Mouse (Mus musculus) layer of hippocampus, postnatal 36 days (tissue): ENCODE results near the gene Tagln2. TPM values are rescaled to one million over a fixed set of nuclear protein-coding genes. Genes with fewer than 3 reads are reported as not detected.
A peak's percentile ranks its signal among the peaks of the same experiment; 100 is the strongest.

ENCODE experiments used
- DNase-seq, 2 experiments: peaks; one replicate each; pipeline ENCODE4 v3.0.0; 2022
- total RNA-seq, 2 experiments: library from RNA; stranded (reverse); gene quantifications; 2 replicates each; pipeline ENCODE4 v1.2.3; 2021

Gene Tagln2
- total RNA-seq, result 1 to 10 TPM; 8.7 to 9.2 TPM

DNA sequence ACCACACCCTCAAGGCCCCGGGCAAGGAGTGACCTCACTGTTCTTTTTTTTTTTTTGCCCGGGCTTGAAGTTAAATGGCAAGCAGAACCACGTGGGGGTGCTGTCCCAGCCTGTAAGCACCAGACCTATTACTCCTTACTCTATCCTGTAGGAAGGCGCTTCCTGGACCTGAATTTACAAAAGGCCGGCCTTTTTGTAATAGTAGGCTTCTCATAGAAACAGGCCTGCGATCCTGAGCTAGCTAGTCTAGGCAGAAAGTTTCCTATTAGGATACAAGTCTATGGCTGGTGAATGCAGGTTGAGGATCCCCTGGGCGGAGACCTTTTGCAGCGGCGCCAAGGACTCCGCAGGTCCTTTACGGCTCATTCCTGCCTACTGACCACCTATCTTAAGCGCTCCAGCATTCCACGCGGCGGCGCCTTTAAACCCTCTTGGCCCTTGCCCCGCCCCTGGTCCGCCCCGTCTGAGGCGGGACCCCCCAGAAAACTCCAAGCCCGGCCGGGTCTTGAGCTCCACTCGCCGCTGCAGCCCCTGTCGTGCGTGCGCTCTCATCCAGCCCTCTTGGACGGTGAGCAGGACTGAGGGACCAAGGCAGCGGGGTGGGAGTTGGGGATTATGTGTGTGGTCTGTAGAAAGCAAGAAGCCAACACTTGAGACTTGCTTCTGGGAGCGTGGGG lies at the start of gene Tagln2:
Tagln2 (plus strand) TSS at position 283 of the 677 bp plus-strand sequence.
- peak in 1 of 2 experiments; percentile 35 for DNase-seq

DNA sequence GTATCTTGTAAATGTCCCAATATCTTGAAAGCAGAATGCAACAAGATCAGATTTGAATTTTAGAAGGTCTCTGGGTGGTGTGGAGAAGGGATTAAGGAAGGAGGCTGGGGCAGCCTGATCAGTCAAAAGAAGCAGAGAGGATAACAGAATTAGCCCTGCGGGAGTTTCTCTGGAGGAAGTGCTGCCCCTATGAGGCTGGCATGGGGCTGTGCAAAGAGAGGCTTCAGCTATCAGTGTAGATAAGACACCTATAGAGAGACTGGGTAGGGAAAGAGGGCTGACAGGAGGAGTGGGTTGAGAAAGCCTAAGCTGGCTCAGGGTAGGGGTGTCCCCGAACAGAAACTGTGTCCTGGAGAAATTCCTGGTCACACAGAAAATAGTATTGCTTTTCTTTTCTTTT lies 49.6 kb upstream of the Tagln2 start:
- DNase-seq, result no peak

DNA sequence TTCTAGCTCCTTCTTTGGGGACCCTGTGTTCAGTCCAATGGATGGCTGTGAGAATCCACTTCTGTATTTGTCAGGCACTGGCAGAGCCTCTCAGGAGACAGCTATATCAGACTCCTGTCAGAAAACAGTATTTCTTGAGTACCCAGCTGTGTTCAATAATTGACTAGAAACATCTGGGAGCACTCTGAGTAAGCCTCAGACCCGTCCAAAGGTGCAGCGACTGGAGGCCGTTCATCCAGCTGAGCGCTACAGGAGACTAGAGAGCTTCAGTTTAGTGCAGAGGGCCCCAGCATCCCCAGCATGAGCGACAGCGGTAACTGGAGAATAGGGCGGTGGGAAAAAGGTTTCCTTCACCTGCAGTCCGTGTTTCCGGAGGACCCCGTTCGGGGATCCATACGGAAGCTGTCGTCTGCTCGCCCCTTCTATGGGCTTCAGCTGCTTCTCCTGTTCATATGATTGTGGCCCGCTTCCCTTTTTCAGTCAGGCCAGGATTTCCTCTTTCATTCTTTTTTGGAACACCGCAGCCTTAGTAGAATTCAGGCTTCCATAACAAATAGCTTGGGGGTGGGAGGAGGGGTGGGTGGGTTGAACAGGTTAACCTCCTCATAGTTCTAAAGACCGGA lies 48.9 kb upstream of the Tagln2 start:
- DNase-seq, result no peak

GRCm38 (mm10) chr1:172452911-172453310 lies 46.9 kb upstream of the Tagln2 start:
- no peak for DNase-seq

GRCm38 (mm10) chr1:172453810-172454209 lies 46.0 kb upstream of the Tagln2 start:
- no peak for DNase-seq

DNA sequence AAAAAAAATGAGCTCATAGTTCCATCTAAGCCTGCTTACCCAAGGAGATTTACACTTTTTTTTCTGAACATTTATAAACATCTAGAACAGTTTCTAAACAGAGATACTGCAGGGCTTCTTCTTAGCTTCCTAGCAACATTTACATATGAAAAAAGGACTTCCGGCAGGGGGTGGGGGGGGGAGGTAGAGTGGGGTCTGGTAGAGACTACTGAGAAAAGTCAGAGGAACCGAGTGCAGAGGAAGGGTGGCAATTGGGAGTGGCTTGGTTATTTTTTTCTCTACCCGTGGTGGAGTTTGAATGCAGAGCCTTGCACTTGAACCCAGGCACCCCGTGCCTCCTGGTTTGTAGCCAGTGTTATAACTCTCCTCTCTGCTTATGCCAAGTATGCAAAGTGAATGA lies 44.4 kb upstream of the Tagln2 start:
- no peak for DNase-seq

DNA sequence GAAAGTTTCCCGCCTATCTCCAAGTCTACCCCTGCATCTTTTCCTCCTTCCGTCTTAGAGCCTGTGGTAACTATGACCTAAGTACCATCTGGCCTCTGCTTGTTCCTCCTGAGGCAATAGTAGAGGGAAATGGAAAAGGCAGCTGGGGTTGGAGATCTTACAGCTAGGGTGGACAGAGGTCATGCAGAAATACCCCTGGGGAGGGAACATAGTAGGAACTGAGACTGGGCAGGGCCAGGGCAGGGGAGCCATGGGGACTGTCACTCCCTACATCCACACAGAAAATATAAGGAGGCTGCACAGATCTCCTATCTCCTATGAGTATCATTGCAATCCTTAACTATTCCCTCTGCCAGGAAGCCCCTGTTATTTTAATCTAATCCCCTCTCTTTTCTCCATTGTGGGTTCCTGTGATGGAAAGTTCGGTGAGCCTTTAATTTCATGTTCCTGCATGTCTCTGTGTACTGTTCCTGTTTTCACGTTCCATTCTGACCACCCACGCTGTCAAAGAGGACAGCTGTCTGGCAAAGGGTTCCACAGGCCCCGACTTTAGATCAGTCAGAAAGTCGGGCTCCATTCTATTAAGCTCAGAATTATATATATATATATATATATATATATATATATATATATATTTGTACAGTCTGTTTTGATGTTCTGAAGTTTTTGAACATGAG lies 43.7 kb upstream of the Tagln2 start:
- no peak for DNase-seq

DNA sequence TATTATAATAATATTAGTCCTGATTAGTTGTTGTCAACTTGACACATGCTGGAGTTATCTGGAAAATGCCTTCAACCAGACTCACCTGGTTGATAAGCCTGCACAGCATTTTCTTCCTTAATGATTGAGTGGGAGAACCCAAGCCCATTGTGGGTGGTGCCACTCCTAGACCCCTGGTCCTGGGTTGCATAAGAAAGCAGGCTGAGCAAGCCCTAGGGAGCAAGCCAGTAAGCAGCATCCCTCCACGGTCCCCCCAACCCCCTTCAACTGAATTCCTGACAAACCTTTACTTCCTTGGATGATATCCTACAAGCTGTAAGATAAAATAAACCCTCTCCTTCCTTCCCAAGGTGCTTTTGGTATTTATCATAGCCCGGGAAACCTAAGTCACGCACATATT lies 42.7 kb upstream of the Tagln2 start:
- DNase-seq, result no peak

- no peak for DNase-seq
Measured at GRCm38 (mm10) chr1:172458041-172458440, 41.8 kb upstream of the Tagln2 start.

GRCm38 (mm10) chr1:172461602-172462001 lies 38.2 kb upstream of the Tagln2 start:
- no peak for DNase-seq

- DNase-seq, result no peak
Measured at GRCm38 (mm10) chr1:172462534-172462933, 37.3 kb upstream of the Tagln2 start.

DNA sequence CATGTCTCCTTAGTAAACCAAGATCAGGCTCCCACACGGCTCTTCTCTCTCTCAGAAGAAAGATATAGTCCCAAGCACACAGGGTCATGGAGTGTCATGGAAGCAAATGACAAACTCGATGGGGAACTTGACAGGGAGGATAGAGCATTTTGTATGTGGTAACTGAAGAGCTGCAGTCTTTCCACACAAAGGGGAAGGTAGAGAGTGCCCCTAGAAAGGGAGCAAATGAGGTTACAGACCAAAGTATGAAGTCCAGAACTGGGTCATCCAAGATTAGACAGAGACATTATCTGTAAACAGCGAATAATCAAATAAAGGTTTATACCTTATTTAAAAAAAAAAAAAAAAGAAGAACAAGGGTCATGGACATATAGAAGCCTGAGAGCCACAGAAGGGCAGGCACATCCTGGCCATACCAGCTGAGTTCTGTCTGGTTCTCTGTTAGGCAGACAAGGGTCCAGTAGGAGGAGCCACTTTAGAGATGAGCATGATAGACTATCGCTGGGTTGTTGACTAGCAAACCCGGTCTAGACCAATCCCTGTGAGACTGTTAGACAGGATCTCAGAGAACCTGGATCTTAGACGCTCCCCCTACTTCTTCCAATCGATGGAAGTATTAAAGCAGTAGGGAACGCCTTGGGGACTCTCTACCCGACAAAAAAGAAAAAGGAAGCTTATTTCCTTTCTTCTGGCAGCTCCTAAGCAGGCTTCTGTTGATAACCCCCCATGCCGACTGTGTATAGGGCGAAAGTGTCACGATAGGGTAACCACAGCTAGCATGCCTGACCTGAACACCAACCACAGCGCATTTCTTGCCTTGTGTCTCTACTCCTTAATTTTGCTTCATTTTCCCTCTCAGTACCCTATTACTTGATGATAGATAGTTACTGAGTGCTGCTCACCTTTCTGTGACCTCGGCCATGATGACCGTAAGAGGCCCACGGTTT lies 36.2 kb upstream of the Tagln2 start:
- DNase-seq, result no peak

- DNase-seq, result no peak
Measured at GRCm38 (mm10) chr1:172468301-172468877, 31.5 kb upstream of the Tagln2 start.

- no peak for DNase-seq
Measured at GRCm38 (mm10) chr1:172469373-172469772, 30.5 kb upstream of the Tagln2 start.

DNA sequence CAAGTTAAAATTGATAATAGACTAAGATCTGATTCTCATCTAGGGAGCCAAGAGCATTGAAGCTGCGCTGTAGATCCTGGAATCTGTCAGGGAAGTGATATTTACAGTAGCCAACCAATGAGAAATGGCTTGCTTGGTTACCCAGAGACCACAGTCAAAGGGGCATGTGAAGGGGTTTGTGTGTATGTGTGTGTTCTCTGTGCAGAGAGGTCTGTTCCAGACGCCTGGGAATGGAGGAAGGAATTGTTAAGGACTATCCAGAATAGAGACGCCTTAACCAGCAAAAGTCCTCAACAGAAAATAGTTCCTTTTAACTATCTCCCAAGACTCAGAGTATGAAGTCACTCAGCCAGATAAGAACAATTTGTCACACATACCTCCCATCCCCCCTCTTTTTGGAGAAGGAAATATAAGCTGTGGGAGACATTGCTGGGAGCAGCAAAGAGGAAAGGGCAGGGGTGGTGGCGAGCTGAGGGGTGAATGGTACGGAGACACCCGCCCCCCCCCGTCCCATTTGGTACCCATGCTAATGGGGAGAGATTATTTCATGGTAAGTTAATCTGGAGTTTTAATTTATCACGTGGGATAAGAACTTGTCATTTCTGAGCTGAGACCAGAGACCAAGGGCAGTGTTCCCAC lies 29.9 kb upstream of the Tagln2 start:
- no peak for DNase-seq

- no peak for DNase-seq
Measured at GRCm38 (mm10) chr1:172472909-172473308, 26.9 kb upstream of the Tagln2 start.

DNA sequence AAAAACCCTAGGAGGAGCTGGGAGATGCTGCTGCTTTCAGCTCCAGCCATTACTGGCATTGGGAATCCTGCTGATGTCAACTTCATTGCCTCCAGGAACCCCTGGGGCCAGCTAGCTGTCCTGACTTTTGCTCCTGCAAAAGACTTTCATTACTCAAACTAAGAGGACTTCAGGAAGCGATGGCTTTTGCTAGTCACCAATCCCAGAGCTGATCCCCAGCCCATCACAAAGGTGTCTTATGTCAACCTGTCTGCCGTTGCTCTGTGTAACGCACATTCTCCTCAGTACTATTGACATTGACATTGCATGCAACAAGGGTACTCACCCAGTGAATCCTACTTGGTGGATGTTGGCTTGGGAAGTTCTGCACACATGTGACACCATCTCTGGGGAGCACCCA lies 25.7 kb upstream of the Tagln2 start:
- DNase-seq, result no peak

DNA sequence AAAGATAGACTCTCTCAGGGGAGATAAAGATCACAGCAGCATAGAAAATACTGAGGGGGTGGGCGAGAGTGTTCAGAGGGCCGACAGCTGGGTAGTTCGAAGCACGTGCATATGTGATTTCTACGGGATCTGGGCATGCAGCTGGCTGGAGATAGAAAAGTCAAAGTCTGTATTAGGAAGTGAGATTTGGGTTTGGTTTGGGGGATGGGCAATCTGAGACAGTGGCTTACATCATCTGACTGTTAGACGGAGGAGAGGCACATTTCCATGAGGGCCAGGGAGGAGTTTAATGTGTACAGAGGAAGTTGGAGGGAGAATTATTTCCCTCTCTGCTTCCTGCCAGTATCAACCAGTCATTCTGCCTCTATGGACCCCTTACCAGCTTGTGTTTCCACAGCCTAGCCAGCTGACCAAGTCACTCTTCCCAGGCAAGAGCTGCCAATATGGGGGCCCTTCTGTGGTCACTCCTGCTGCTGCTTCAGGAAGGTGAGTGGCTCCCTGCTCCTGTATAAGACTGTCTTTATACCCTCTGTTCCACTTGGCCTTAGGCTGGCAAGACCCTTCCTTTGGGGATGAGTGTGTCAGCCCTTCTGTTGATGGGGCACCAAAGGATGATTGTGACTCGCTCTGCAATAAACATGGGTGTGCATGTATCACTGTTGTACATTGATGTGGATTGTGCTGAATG lies 24.6 kb upstream of the Tagln2 start, which contains the start of gene Slamf9:
Slamf9 (plus strand) TSS at position 305 of the 688 bp plus-strand sequence.
- no peak for DNase-seq

DNA sequence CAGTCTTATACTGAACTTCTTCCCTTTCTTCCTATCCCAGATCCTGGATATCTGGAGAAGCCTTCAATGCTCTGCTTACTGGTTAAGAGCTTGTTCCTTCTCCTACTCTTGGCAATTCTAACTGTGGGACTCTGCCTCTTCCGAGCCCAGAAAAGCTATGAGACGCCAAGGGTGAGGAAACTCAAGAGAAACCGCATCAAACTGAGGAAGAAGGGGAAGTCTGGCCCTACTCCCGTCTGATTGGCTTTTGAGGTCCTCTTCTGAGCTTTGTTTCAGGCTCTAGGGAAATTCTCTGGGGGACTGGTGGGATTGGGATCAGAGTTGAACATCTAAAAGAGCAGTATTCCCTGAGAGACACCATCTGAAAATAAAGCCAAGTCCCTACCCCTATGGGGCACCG lies 21.8 kb upstream of the Tagln2 start:
- no peak for DNase-seq

DNA sequence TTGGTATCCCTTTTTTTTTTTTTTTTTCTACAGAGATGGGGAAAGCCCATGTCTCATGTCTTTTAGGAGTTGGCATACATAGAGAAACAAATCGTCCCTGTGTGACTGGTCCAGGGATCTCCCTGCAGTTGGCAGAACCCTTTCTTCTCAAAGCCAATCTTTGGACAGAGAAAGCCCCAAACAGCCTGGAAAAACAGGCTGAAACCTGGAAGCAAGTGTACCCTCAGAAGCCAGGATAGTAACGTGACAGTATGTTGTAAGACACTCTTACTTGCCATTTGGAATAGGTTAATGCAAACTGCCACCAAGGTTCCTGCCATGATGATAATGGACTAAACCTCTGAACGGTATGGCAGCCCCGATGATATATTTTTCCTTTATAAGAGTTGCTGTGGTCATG lies 19.5 kb upstream of the Tagln2 start:
- DNase-seq, result no peak

DNA sequence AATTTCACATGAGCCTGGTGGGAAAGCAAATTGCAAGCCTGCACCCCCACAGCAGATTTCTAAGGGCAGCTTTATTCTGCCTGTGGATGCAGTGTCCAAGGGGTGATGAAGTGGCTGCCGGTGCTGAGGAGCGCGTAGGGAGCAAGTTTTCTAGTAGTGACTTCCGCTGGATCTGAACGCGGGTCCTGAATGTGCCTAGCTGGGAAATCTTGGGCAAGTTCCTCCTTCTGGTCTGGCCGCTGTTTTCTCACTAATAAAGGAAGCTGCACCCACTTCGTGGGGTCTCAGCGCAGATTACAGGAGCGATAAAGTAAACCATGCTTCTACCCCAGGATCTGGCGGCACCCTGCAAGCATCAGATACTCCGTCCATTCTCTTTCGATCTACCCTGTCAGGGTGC lies 18.7 kb upstream of the Tagln2 start:
- no peak for DNase-seq
